Comparison of ENCODE assay signal across 19 mouse cellular contexts in the genomic region with DNA sequence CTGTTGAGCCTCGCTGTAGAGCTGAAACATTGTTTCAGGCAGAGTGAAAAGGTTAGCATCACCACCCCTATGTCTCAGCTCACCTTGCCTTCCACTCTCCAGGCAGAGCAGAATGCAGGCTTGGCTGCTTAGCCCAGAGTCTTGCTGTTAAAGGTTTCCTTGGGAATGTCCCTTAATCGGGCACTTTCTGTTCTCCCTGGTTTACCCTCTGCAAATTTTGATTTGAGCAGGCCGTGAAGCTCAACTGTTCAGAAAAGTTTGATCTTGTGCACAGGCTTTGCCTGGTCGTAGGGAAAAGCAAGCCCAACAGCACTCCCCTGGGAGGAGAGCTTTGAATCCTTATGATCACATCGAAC. TPM values are rescaled to one million over a fixed set of nuclear protein-coding genes. Genes with fewer than 3 reads are reported as not detected.
DNase-seq lines count a peak whose midpoint lies in the region; ATAC-seq and TF ChIP-seq lines count a peak whose summit lies in the region.
"Had no signal": no experiment of that assay in that cellular context is flagged by ENCODE, and none has a peak within 500 bp of the region (broad histone marks: within the 10 kb centered on the region; RNA-seq: fewer than 3 reads in every experiment).

No protein-coding gene starts in this region.

- H3K4me3 ChIP-seq in forebrain, embryonic 15.5 days = peak overlapping the region; percentile 57
- H3K4me3 ChIP-seq in midbrain, embryonic 11.5 days (ENCODE audit: low read depth, low read length) = no peak overlapping the region
- H3K4me3 ChIP-seq: heart, embryonic 15.5 days; liver, embryonic 13.5 days had no signal

- H3K9ac ChIP-seq in forebrain, embryonic 15.5 days (replicated peaks) = peak overlapping the region; percentile 17
- no peak overlapping the region for H3K9ac ChIP-seq in midbrain, embryonic 11.5 days (ENCODE audit: low read length)
- H3K9ac ChIP-seq: heart, embryonic 15.5 days; liver, embryonic 13.5 days had no signal

- no peak for ATAC-seq in forebrain, embryonic 15.5 days (replicated peaks)
- ATAC-seq in midbrain, embryonic 11.5 days (ENCODE audit: low FRiP score) = no peak
- ATAC-seq: activated CD4-positive, CD25-positive, alpha-beta regulatory T cell, adult 4 months; inflammation-experienced regulatory T-cells, adult 6 months had no signal

- peak overlapping the region; percentile 90 for H3K4me2 ChIP-seq in forebrain, embryonic 15.5 days (replicated peaks)
- no peak overlapping the region for H3K4me2 ChIP-seq in midbrain, embryonic 11.5 days
- H3K4me2 ChIP-seq: heart, embryonic 15.5 days; liver, embryonic 13.5 days had no signal

- H3K27me3 ChIP-seq in forebrain, embryonic 15.5 days = peaks cover 37% of the 10 kb centered on the region
- peaks cover 90% of the 10 kb centered on the region for H3K27me3 ChIP-seq in midbrain, embryonic 11.5 days (ENCODE audit: control insufficient read depth, insufficient read depth, low read length)

- peak overlapping the region; percentile 97 for H3K27ac ChIP-seq in forebrain, embryonic 15.5 days (replicated peaks)
- H3K27ac ChIP-seq in midbrain, embryonic 11.5 days (ENCODE audit: low read depth, low read length) = no peak overlapping the region
- H3K27ac ChIP-seq: heart, embryonic 15.5 days; liver, embryonic 13.5 days had no signal

- WGBS in forebrain, embryonic 15.5 days = 15% methylated on average over 5 of the region's 5 CpGs
- under 1% methylated on average over 5 of the region's 5 CpGs for WGBS in midbrain, embryonic 11.5 days

- no peak for TF ChIP-seq POLR2A in brain, embryonic 14.5 days (IDR thresholded peaks at IDR 0.05; ENCODE audit: borderline replicate concordance, extremely low read depth, insufficient read depth, insufficient read length, poor library complexity, severe bottlenecking)

- DNase-seq in embryo, embryonic 10 days (ENCODE audit: low spot score) = peak; percentile 30
- DNase-seq in embryo, embryonic 9.5 days (ENCODE audit: extremely low spot score) = no peak
- DNase-seq in brain, embryonic 14.5 days (ENCODE audit: low read depth) = peak; percentile 63
- DNase-seq in midbrain, embryonic 11.5 days (ENCODE audit: low spot score, missing footprints) = peak; percentile 96
- no peak for DNase-seq in kidney, adult 18-20 months
- no peak for DNase-seq in left cerebral cortex, adult 8-10 months (ENCODE audit: low spot score in 2 of 2)
- DNase-seq in kidney, postnatal 25 days = no peak
- DNase-seq: adrenal gland, postnatal 36 days; kidney, postnatal 14 days; liver, embryonic 13.5 days; right cerebral cortex, postnatal 4 days had no signal

- peaks cover 81% of the 10 kb centered on the region for H3K4me1 ChIP-seq in forebrain, embryonic 15.5 days
- peaks cover 33% of the 10 kb centered on the region for H3K4me1 ChIP-seq in midbrain, embryonic 11.5 days (ENCODE audit: control insufficient read depth, insufficient read depth, low read length)

- no peaks in the 10 kb centered on the region for H3K9me3 ChIP-seq in forebrain, embryonic 15.5 days
- no peaks in the 10 kb centered on the region for H3K9me3 ChIP-seq in midbrain, embryonic 11.5 days (ENCODE audit: control insufficient read depth, low read length)
- H3K9me3 ChIP-seq: heart, embryonic 15.5 days; liver, embryonic 13.5 days had no signal

- no peak for TF ChIP-seq CTCF in brain, embryonic 14.5 days (IDR thresholded peaks at IDR 0.05; ENCODE audit: borderline replicate concordance, extremely low read depth, insufficient read depth, insufficient read length)

- no peaks in the 10 kb centered on the region for H3K36me3 ChIP-seq in forebrain, embryonic 15.5 days
- no peaks in the 10 kb centered on the region for H3K36me3 ChIP-seq in midbrain, embryonic 11.5 days (ENCODE audit: control insufficient read depth, insufficient read depth, low read length)
- H3K36me3 ChIP-seq: heart, embryonic 15.5 days; liver, embryonic 13.5 days had no signal

RNA-seq across cellular contexts. Expression of gene Sox1, which starts 6.0 kb away (rescaled TPM):
- 23.5 and 30.1 TPM in 2 replicates for polyA plus RNA-seq in brain, embryonic 14.5 days (2012; rRNA removed)
- 6.8 and 7.0 TPM in 2 replicates for polyA plus RNA-seq in forebrain, embryonic 15.5 days (2015; fragmentation: Nextera tagmentation; extraction: Ambion mirVana)
- polyA plus RNA-seq in midbrain, embryonic 11.5 days (2014; fragmentation: Nextera tagmentation; extraction: Ambion mirVana) = 8.2 and 8.7 TPM in 2 replicates
- total RNA-seq in left cerebral cortex, adult 8-10 months (2022) = 10 to 100 TPM; 10.9 to 14.2 (median 13.0) TPM
- total RNA-seq: adrenal gland, postnatal 36 days; CH12.LX; granulocyte monocyte progenitor cell, adult 5-6 weeks; monocyte, adult 5-6 weeks had no signal
- polyA plus RNA-seq: activated CD4-positive, CD25-positive, alpha-beta regulatory T cell, adult 4 months; heart, embryonic 15.5 days; inflammation-experienced regulatory T-cells, adult 6 months; liver, embryonic 13.5 days; thymus, postnatal 0 days had no signal

Comparison
In these comparisons a context has a peak if more than half of its experiments do, and no peak if none do; other contexts are left out.
1. DNase-seq: peak in embryo, embryonic 10 days (single experiment), brain, embryonic 14.5 days (single experiment) and midbrain, embryonic 11.5 days (single experiment); none in embryo, embryonic 9.5 days (single experiment), kidney, adult 18-20 months (single experiment), left cerebral cortex, adult 8-10 months (0 of 2) and kidney, postnatal 25 days (0 of 2).